ENCODE assay signal across 10 mouse cellular contexts in the genomic region with DNA sequence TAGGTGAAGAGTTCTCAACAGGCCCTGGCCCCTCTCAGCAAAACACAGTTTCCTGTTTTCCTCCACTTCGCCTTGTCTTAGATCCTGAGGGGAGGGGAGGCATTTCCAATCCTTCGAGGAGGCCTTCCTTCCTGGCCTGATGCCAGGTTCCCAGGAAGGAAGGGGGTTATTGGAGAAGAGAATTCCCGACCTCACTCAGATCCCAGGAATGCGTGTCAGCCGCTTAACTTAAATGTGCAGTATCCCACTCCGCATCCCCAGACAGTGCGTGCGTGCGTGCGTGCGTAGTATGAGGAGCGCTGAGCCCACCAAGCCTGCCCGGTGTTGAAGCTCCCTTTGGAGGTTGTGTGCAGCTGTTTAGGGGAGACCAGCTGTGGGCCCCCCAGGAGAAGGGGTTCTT. TPM values are rescaled to one million over a fixed set of nuclear protein-coding genes. Genes with fewer than 3 reads are reported as not detected.
DNase-seq lines count a peak whose midpoint lies in the region; ATAC-seq lines count a peak whose summit lies in the region.
"Had no signal": no experiment of that assay in that cellular context is flagged by ENCODE, and none has a peak within 500 bp of the region (broad histone marks: within the 10 kb centered on the region; RNA-seq: fewer than 3 reads in every experiment).

No protein-coding gene starts in this region.

- no peaks in the 10 kb centered on the region for H3K27me3 ChIP-seq in kidney, embryonic 15.5 days
- H3K27me3 ChIP-seq in neural tube, embryonic 11.5 days (ENCODE audit: control insufficient read depth, insufficient read depth, low read length), result no peaks in the 10 kb centered on the region
- no peaks in the 10 kb centered on the region for H3K27me3 ChIP-seq in neural tube, embryonic 15.5 days (replicated peaks)

- H3K27ac ChIP-seq in kidney, embryonic 15.5 days, result 0 out of 2 replicates have a peak overlapping the region, but pooled peaks have one; percentile 2
- H3K27ac ChIP-seq in neural tube, embryonic 11.5 days (ENCODE audit: low read depth, low read length), result no peak overlapping the region
- H3K27ac ChIP-seq in neural tube, embryonic 15.5 days (replicated peaks), result 0 out of 2 replicates have a peak overlapping the region, but pooled peaks have one; percentile 33

- DNase-seq in cerebellum, postnatal 10 days, result peak; percentile 49 to 50
- DNase-seq in cerebellum, postnatal 36 days, result no peak
- DNase-seq in kidney, adult 18-20 months, result no peak
- DNase-seq in neural tube, embryonic 11.5 days (ENCODE audit: low spot score), result peak; percentile 49
- no peak for DNase-seq in neural tube, embryonic 10.5 days (ENCODE audit: extremely low spot score, low spot score)
- no peak for DNase-seq in frontal cortex, postnatal 25 days (ENCODE audit: low spot score in 2 of 2)
- DNase-seq: right cerebral cortex, postnatal 4 days had no signal

- 54% methylated on average over 13 of the region's 13 CpGs for WGBS in kidney, embryonic 15.5 days
- WGBS in neural tube, embryonic 11.5 days, result 79% methylated on average over 13 of the region's 13 CpGs
- 50% methylated on average over 13 of the region's 13 CpGs for WGBS in neural tube, embryonic 15.5 days

- H3K9me3 ChIP-seq in kidney, embryonic 15.5 days (replicated peaks), result no peaks in the 10 kb centered on the region
- H3K9me3 ChIP-seq in neural tube, embryonic 11.5 days (ENCODE audit: control insufficient read depth, low read length), result no peaks in the 10 kb centered on the region
- no peaks in the 10 kb centered on the region for H3K9me3 ChIP-seq in neural tube, embryonic 15.5 days (replicated peaks)
- H3K9me3 ChIP-seq: megakaryocyte, embryonic 14.5 days had no signal

- no peak overlapping the region for H3K4me2 ChIP-seq in kidney, embryonic 15.5 days
- no peak overlapping the region for H3K4me2 ChIP-seq in neural tube, embryonic 11.5 days (ENCODE audit: low read depth)
- 0 out of 2 replicates have a peak overlapping the region, but pooled peaks have one; percentile 13 for H3K4me2 ChIP-seq in neural tube, embryonic 15.5 days

- peaks cover 35% of the 10 kb centered on the region for H3K4me1 ChIP-seq in kidney, embryonic 15.5 days
- H3K4me1 ChIP-seq in neural tube, embryonic 11.5 days (ENCODE audit: control insufficient read depth, insufficient read depth, low read length), result no peaks in the 10 kb centered on the region
- H3K4me1 ChIP-seq in neural tube, embryonic 15.5 days, result peaks cover 28% of the 10 kb centered on the region

- H3K36me3 ChIP-seq in kidney, embryonic 15.5 days, result peaks cover 16% of the 10 kb centered on the region
- H3K36me3 ChIP-seq in neural tube, embryonic 11.5 days (ENCODE audit: control insufficient read depth, insufficient read depth, low read length), result no peaks in the 10 kb centered on the region
- H3K36me3 ChIP-seq in neural tube, embryonic 15.5 days, result no peaks in the 10 kb centered on the region

- H3K9ac ChIP-seq in kidney, embryonic 15.5 days, result no peak overlapping the region
- no peak overlapping the region for H3K9ac ChIP-seq in neural tube, embryonic 11.5 days (ENCODE audit: low read length)
- no peak overlapping the region for H3K9ac ChIP-seq in neural tube, embryonic 15.5 days (replicated peaks)

- ATAC-seq in kidney, embryonic 15.5 days (replicated peaks; ENCODE audit: low FRiP score), result peak; percentile 37; the same call in 1 of the 2 replicates
- ATAC-seq in neural tube, embryonic 11.5 days (ENCODE audit: insufficient read depth, low FRiP score, low TSS enrichment), result no peak
- no peak for ATAC-seq in neural tube, embryonic 15.5 days (ENCODE audit: low FRiP score)

- H3K4me3 ChIP-seq in kidney, embryonic 15.5 days (replicated peaks), result no peak overlapping the region
- H3K4me3 ChIP-seq in neural tube, embryonic 11.5 days (ENCODE audit: low read depth, low read length), result no peak overlapping the region
- H3K4me3 ChIP-seq in neural tube, embryonic 15.5 days (replicated peaks), result no peak overlapping the region
- H3K4me3 ChIP-seq: megakaryocyte, embryonic 14.5 days had no signal

RNA-seq across cellular contexts. Expression of a gene that starts 44.9 kb away (rescaled TPM):
- polyA plus RNA-seq in kidney, embryonic 15.5 days (2015; fragmentation: Nextera tagmentation; extraction: Ambion mirVana), result 35.3 and 37.2 TPM in 2 replicates
- 24.3 and 26.0 TPM in 2 replicates for polyA plus RNA-seq in neural tube, embryonic 11.5 days (2014; fragmentation: Nextera tagmentation; extraction: Ambion mirVana)
- polyA plus RNA-seq in neural tube, embryonic 15.5 days (2015; fragmentation: Nextera tagmentation; extraction: Ambion mirVana), result 55.5 and 55.8 TPM in 2 replicates

Comparison
In these comparisons a context has a peak if more than half of its experiments do, and no peak if none do; other contexts are left out.
1. DNase-seq: peak in cerebellum, postnatal 10 days (2 of 2) and neural tube, embryonic 11.5 days (single experiment); none in cerebellum, postnatal 36 days (0 of 2), kidney, adult 18-20 months (single experiment), neural tube, embryonic 10.5 days (single experiment) and frontal cortex, postnatal 25 days (0 of 2).